In genomic region chr7:136807968-136808367, GRCm38 (mm10) we compare ENCODE assay signal across 21 mouse cellular contexts.
DNase-seq lines count a peak whose midpoint lies in the region; ATAC-seq and TF ChIP-seq lines count a peak whose summit lies in the region.
"Had no signal": no experiment of that assay in that cellular context is flagged by ENCODE, and none has a peak within 500 bp of the region (broad histone marks: within the 10 kb centered on the region; RNA-seq: fewer than 3 reads in every experiment).

No protein-coding gene starts in this region.

- 0 out of 2 replicates have a peak, but pooled peaks have one; percentile 2 for TF ChIP-seq CTCF in heart, postnatal 0 days (IDR thresholded peaks at IDR 0.05; ENCODE audit: low read depth)
- peak; percentile 41 for TF ChIP-seq CTCF in lung, embryonic 14.5 days (IDR thresholded peaks at IDR 0.05; ENCODE audit: low read depth)
- TF ChIP-seq CTCF in CH12.LX (conservative IDR thresholded peaks at IDR 0.05 in 1 of 2, IDR thresholded peaks at IDR 0.05 in 1 of 2; ENCODE audit: low read depth in 2 of 2, low read length in 2 of 2) = peak; percentile 10 to 27; a peak in 2 of 4 replicates

- no peak for TF ChIP-seq EP300 in heart, postnatal 0 days (IDR thresholded peaks at IDR 0.05; ENCODE audit: low read depth)
- no peak for TF ChIP-seq EP300 in CH12.LX (IDR thresholded peaks at IDR 0.05; ENCODE audit: low read length)

- dilution Hi-C loops in CH12.LX (cut with MboI; ENCODE audit: extremely low pct_ligation_motif_present, extremely low pct_unique_long_range_greater_than_20kb, low sequenced_read_pairs) = no loop called here

- ATAC-seq in heart, postnatal 0 days (ENCODE audit: insufficient read depth, low read depth) = no peak
- no peak for ATAC-seq in heart, embryonic 11.5 days (replicated peaks; ENCODE audit: insufficient number of reproducible peaks, low FRiP score, low TSS enrichment)
- no peak for ATAC-seq in lung, embryonic 14.5 days (ENCODE audit: insufficient read depth)
- ATAC-seq in forebrain, embryonic 15.5 days (replicated peaks) = no peak
- no peak for ATAC-seq in frontal cortex, adult (ENCODE audit: low TSS enrichment)

- no peak for TF ChIP-seq POLR2A in CH12.LX (IDR thresholded peaks at IDR 0.05; ENCODE audit: low read depth, low read length)

- H3K4me2 ChIP-seq in heart, postnatal 0 days (ENCODE audit: low read depth, low read length) = no peak overlapping the region
- H3K4me2 ChIP-seq in heart, embryonic 11.5 days = no peak overlapping the region
- H3K4me2 ChIP-seq in lung, embryonic 14.5 days = no peak overlapping the region
- no peak overlapping the region for H3K4me2 ChIP-seq in CH12.LX (ENCODE audit: insufficient read depth, low read depth, poor library complexity, severe bottlenecking)
- no peak overlapping the region for H3K4me2 ChIP-seq in forebrain, embryonic 15.5 days (replicated peaks)
- H3K4me2 ChIP-seq: embryonic facial prominence, embryonic 15.5 days; liver, embryonic 13.5 days; midbrain, embryonic 11.5 days had no signal

- H3K79me2 ChIP-seq in CH12.LX (replicated peaks; ENCODE audit: control insufficient read depth, extremely low read depth, insufficient read depth, poor library complexity, severe bottlenecking) = no peaks in the 10 kb centered on the region

- no peaks in the 10 kb centered on the region for H3K27me3 ChIP-seq in heart, postnatal 0 days (ENCODE audit: control insufficient read depth, insufficient read depth, low read length)
- H3K27me3 ChIP-seq in heart, embryonic 11.5 days (ENCODE audit: control insufficient read depth, insufficient read depth, low read length) = no peaks in the 10 kb centered on the region
- no peaks in the 10 kb centered on the region for H3K27me3 ChIP-seq in lung, embryonic 14.5 days (ENCODE audit: insufficient read depth, low read length)
- H3K27me3 ChIP-seq in CH12.LX (replicated peaks) = peaks cover 1% of the 10 kb centered on the region
- no peaks in the 10 kb centered on the region for H3K27me3 ChIP-seq in forebrain, embryonic 15.5 days
- H3K27me3 ChIP-seq: embryonic facial prominence, embryonic 15.5 days; liver, embryonic 13.5 days had no signal

- H3K36me3 ChIP-seq in heart, postnatal 0 days (replicated peaks; ENCODE audit: control insufficient read depth, insufficient read depth, low read length) = no peaks in the 10 kb centered on the region
- H3K36me3 ChIP-seq in heart, embryonic 11.5 days (ENCODE audit: control insufficient read depth, insufficient read depth, low read length) = no peaks in the 10 kb centered on the region
- no peaks in the 10 kb centered on the region for H3K36me3 ChIP-seq in lung, embryonic 14.5 days (ENCODE audit: insufficient read depth)
- H3K36me3 ChIP-seq in CH12.LX (replicated peaks in 1 of 2; ENCODE audit: control insufficient read depth in 1 of 2, insufficient read depth in 1 of 2, low read length in 1 of 2) = no peaks in the 10 kb centered on the region
- H3K36me3 ChIP-seq in forebrain, embryonic 15.5 days = no peaks in the 10 kb centered on the region
- H3K36me3 ChIP-seq: embryonic facial prominence, embryonic 15.5 days; forebrain, embryonic 10.5 days; heart, embryonic 10.5 days; limb, embryonic 10.5 days; liver, embryonic 13.5 days had no signal

- no peaks in the 10 kb centered on the region for H3K9me3 ChIP-seq in heart, postnatal 0 days (replicated peaks; ENCODE audit: control insufficient read depth, low read length)
- H3K9me3 ChIP-seq in heart, embryonic 11.5 days (replicated peaks; ENCODE audit: control insufficient read depth, low read length) = no peaks in the 10 kb centered on the region
- no peaks in the 10 kb centered on the region for H3K9me3 ChIP-seq in lung, embryonic 14.5 days (ENCODE audit: low read depth, low read length)
- H3K9me3 ChIP-seq in CH12.LX (replicated peaks; ENCODE audit: low read length) = peaks cover 3% of the 10 kb centered on the region
- no peaks in the 10 kb centered on the region for H3K9me3 ChIP-seq in forebrain, embryonic 15.5 days
- H3K9me3 ChIP-seq: embryonic facial prominence, embryonic 15.5 days; heart, embryonic 10.5 days; limb, embryonic 10.5 days had no signal

- no peak overlapping the region for H3K9ac ChIP-seq in heart, postnatal 0 days (replicated peaks; ENCODE audit: low read depth, low read length)
- no peak overlapping the region for H3K9ac ChIP-seq in heart, embryonic 11.5 days (ENCODE audit: low read depth, low read length)
- no peak overlapping the region for H3K9ac ChIP-seq in lung, embryonic 14.5 days
- H3K9ac ChIP-seq in CH12.LX (ENCODE audit: insufficient read depth, low read depth) = no peak overlapping the region
- no peak overlapping the region for H3K9ac ChIP-seq in forebrain, embryonic 15.5 days (replicated peaks)
- H3K9ac ChIP-seq: embryonic facial prominence, embryonic 15.5 days; liver, embryonic 13.5 days had no signal

- H3K4me1 ChIP-seq in heart, postnatal 0 days (ENCODE audit: control insufficient read depth, insufficient read depth) = no peaks in the 10 kb centered on the region
- H3K4me1 ChIP-seq in heart, embryonic 11.5 days (ENCODE audit: control insufficient read depth, insufficient read depth, low read length) = no peaks in the 10 kb centered on the region
- no peaks in the 10 kb centered on the region for H3K4me1 ChIP-seq in lung, embryonic 14.5 days (ENCODE audit: insufficient read depth)
- no peaks in the 10 kb centered on the region for H3K4me1 ChIP-seq in CH12.LX (ENCODE audit: control insufficient read depth in 1 of 2, insufficient read depth in 2 of 2)
- no peaks in the 10 kb centered on the region for H3K4me1 ChIP-seq in forebrain, embryonic 15.5 days
- H3K4me1 ChIP-seq: embryonic facial prominence, embryonic 15.5 days; forebrain, embryonic 10.5 days; heart, embryonic 10.5 days; liver, embryonic 13.5 days had no signal

- no peak overlapping the region for H3K27ac ChIP-seq in heart, postnatal 0 days (ENCODE audit: low read depth)
- H3K27ac ChIP-seq in heart, embryonic 11.5 days (ENCODE audit: low read depth, low read length) = no peak overlapping the region
- H3K27ac ChIP-seq in lung, embryonic 14.5 days (ENCODE audit: low read depth) = no peak overlapping the region
- H3K27ac ChIP-seq in CH12.LX (ENCODE audit: insufficient read depth, low read depth) = no peak overlapping the region
- H3K27ac ChIP-seq in forebrain, embryonic 15.5 days (replicated peaks) = no peak overlapping the region
- H3K27ac ChIP-seq: embryonic facial prominence, embryonic 15.5 days; forebrain, embryonic 10.5 days; heart, embryonic 10.5 days; limb, embryonic 10.5 days; liver, embryonic 13.5 days; macrophage had no signal

- TF ChIP-seq RAD21 in CH12.LX (IDR thresholded peaks at IDR 0.05; ENCODE audit: low read depth, low read length) = peak; percentile 0

- in situ Hi-C loops in CH12.LX (cut with MboI; ENCODE audit: low pct_ligation_motif_present, low pct_unique_long_range_greater_than_20kb, low sequenced_read_pairs) = no loop called here

- H3K4me3 ChIP-seq in heart, postnatal 0 days (ENCODE audit: low read depth, low read length) = no peak overlapping the region
- H3K4me3 ChIP-seq in heart, embryonic 11.5 days (ENCODE audit: low read depth, low read length) = no peak overlapping the region
- no peak overlapping the region for H3K4me3 ChIP-seq in lung, embryonic 14.5 days (ENCODE audit: low read depth, low read length)
- H3K4me3 ChIP-seq in CH12.LX (replicated peaks in 1 of 3; ENCODE audit: low read depth in 2 of 3, low read length in 2 of 3, poor library complexity in 1 of 3) = no peak overlapping the region
- no peak overlapping the region for H3K4me3 ChIP-seq in forebrain, embryonic 15.5 days
- H3K4me3 ChIP-seq: embryonic facial prominence, embryonic 15.5 days; forebrain, embryonic 10.5 days; heart, embryonic 10.5 days; limb, embryonic 10.5 days; liver, embryonic 13.5 days had no signal

- DNase-seq in heart, postnatal 0 days (ENCODE audit: low spot score) = no peak
- no peak for DNase-seq in lung, embryonic 14.5 days
- no peak for DNase-seq in lung, postnatal 10 days
- DNase-seq in CH12.LX (ENCODE audit: extremely low read depth) = no peak
- peak; percentile 49 for DNase-seq in ZHBTc4 (ENCODE audit: low read depth, low spot score)
- DNase-seq: adrenal gland, postnatal 25 days; cerebellum, adult 9-10 months; gastrocnemius, postnatal 14 days; heart, postnatal 4 days; kidney, adult 8-10 months; kidney, postnatal 4 days; liver, embryonic 13.5 days had no signal

TF ChIP-seq in CH12.LX, 34 proteins besides CTCF, POLR2A, EP300 and RAD21:
- no peak for TF ChIP-seq JUND (conservative IDR thresholded peaks at IDR 0.05; ENCODE audit: low read depth, low read length)
- no peak for TF ChIP-seq CHD1 (IDR thresholded peaks at IDR 0.05; ENCODE audit: low read depth, low read length)
- no peak for TF ChIP-seq ETS1 (conservative IDR thresholded peaks at IDR 0.05; ENCODE audit: low read depth, low read length)
- TF ChIP-seq TCF12 (IDR thresholded peaks at IDR 0.05; ENCODE audit: low read depth, low read length) = no peak
- no peak for TF ChIP-seq ZKSCAN1 (IDR thresholded peaks at IDR 0.05; ENCODE audit: borderline replicate concordance, low read depth, low read length)
- TF ChIP-seq MYC (IDR thresholded peaks at IDR 0.05; ENCODE audit: low read depth, low read length) = no peak
- TF ChIP-seq KAT2A (IDR thresholded peaks at IDR 0.05; ENCODE audit: insufficient replicate concordance, low read length) = no peak
- TF ChIP-seq E2F4 (IDR thresholded peaks at IDR 0.05; ENCODE audit: insufficient replicate concordance, low read depth, low read length) = no peak
- no peak for TF ChIP-seq ZNF384 (IDR thresholded peaks at IDR 0.05; ENCODE audit: low read depth, low read length)
- no peak for TF ChIP-seq USF1 (IDR thresholded peaks at IDR 0.05; ENCODE audit: low read depth, low read length)
- no peak for TF ChIP-seq SIN3A (IDR thresholded peaks at IDR 0.05; ENCODE audit: low read length)
- no peak for TF ChIP-seq IRF4 (IDR thresholded peaks at IDR 0.05; ENCODE audit: low read depth, low read length)
- no peak for TF ChIP-seq ZMIZ1 (IDR thresholded peaks at IDR 0.05; ENCODE audit: low read depth, low read length)
- TF ChIP-seq PAX5 (IDR thresholded peaks at IDR 0.05; ENCODE audit: low read length) = no peak
- TF ChIP-seq MEF2A (IDR thresholded peaks at IDR 0.05; ENCODE audit: borderline replicate concordance, low read depth, low read length) = no peak
- no peak for TF ChIP-seq BHLHE40 (IDR thresholded peaks at IDR 0.05; ENCODE audit: low read depth, low read length)
- no peak for TF ChIP-seq NRF1 (IDR thresholded peaks at IDR 0.05; ENCODE audit: low read depth, low read length)
